Mouse (Mus musculus) macrophage (primary cell): ENCODE measurements around the gene Nphp1. TPM values are rescaled to one million over a fixed set of nuclear protein-coding genes. Genes with fewer than 3 reads are reported as not detected.

Experiments
- H3K27ac ChIP-seq: fragments of 350-480 bp; formaldehyde crosslinking; 2 replicates; pipeline ENCODE4 v1.9.0; 2021
- H3K36me3 ChIP-seq: fragments of 350-480 bp; formaldehyde crosslinking; 2 replicates; pipeline ENCODE4 v1.9.0; 2021; ENCODE audit errors: inconsistent target
- H3K4me3 ChIP-seq: fragments of 350-480 bp; formaldehyde crosslinking; 2 replicates; pipeline ENCODE4 v1.9.0; 2021; ENCODE audit errors: inconsistent target
- H3K79me2 ChIP-seq: fragments of 350-480 bp; formaldehyde crosslinking; 2 replicates; pipeline ENCODE4 v1.9.0; 2021; ENCODE audit errors: inconsistent target
- WGBS: methylation state at CpG from one replicate; pipeline ENCODE4 v1.1.7; 2026; ENCODE audit warnings: inconsistent platforms; ENCODE audit not compliant: missing documents; 5-methylcytosine and 5-hydroxymethylcytosine counted together
- polyA plus RNA-seq: library from polyadenylated mRNA; stranded (reverse); fragments of 250-400 nt; gene quantifications from 3 replicates; pipeline ENCODE4 v1.2.4, GENCODE M21; 2018; ENCODE audit warnings: inconsistent platforms

Nphp1 gene
- polyA plus RNA-seq, 1 experiment from 2014 or later = 6.6 TPM

GRCm38 (mm10) chr2:127760429-127761000 lies 28.2 kb downstream of the Nphp1 start:
- no peak overlapping the region for H3K27ac ChIP-seq
- WGBS = 82% methylated on average over 10 of the region's 10 CpGs
- no peak overlapping the region for H3K4me3 ChIP-seq
- no peaks in the 10 kb centered on the region for H3K36me3 ChIP-seq
- no peaks in the 10 kb centered on the region for H3K79me2 ChIP-seq

- Histone ChIP-seq H3K36me3 (no peaks in the 10 kb centered on the region), H3K4me3 (no peak overlapping the region), H3K79me2 (no peaks in the 10 kb centered on the region), H3K27ac (no peak overlapping the region)
- WGBS = 84% methylated on average over 6 of the region's 6 CpGs
Observed at GRCm38 (mm10) chr2:127760014-127760413, 28.7 kb downstream of the Nphp1 start.

- no peaks in the 10 kb centered on the region for H3K79me2 ChIP-seq
- no peak overlapping the region for H3K27ac ChIP-seq
- H3K4me3 ChIP-seq = no peak overlapping the region
- H3K36me3 ChIP-seq = no peaks in the 10 kb centered on the region
- WGBS = 90% methylated on average over 5 of the region's 5 CpGs
Observed at GRCm38 (mm10) chr2:127759157-127759880, 29.4 kb downstream of the Nphp1 start.

GRCm38 (mm10) chr2:127757171-127757570 lies 31.5 kb downstream of the Nphp1 start:
- no peak overlapping the region for H3K27ac ChIP-seq
- no peaks in the 10 kb centered on the region for H3K79me2 ChIP-seq
- 88% methylated on average over 8 of the region's 8 CpGs for WGBS

GRCm38 (mm10) chr2:127754113-127754512 lies 34.6 kb downstream of the Nphp1 start:
- H3K27ac ChIP-seq = no peak overlapping the region
- H3K4me3 ChIP-seq = no peak overlapping the region
- WGBS = 94% methylated on average over 4 of the region's 4 CpGs
- no peaks in the 10 kb centered on the region for H3K36me3 ChIP-seq
- no peaks in the 10 kb centered on the region for H3K79me2 ChIP-seq

More at GRCm38 (mm10) chr2:127757171-127757570, 31.5 kb downstream of the Nphp1 start:
- no peak overlapping the region for H3K4me3 ChIP-seq
- no peaks in the 10 kb centered on the region for H3K36me3 ChIP-seq

- no peaks in the 10 kb centered on the region for H3K36me3 ChIP-seq
- H3K27ac ChIP-seq = no peak overlapping the region
- H3K79me2 ChIP-seq = no peaks in the 10 kb centered on the region
- 87% methylated on average over 10 of the region's 11 CpGs for WGBS
- no peak overlapping the region for H3K4me3 ChIP-seq
Observed at GRCm38 (mm10) chr2:127751849-127752610, 36.7 kb downstream of the Nphp1 start.

GRCm38 (mm10) chr2:127749376-127749775 lies 39.3 kb downstream of the Nphp1 start:
- no peak overlapping the region for H3K27ac ChIP-seq
- H3K4me3 ChIP-seq = no peak overlapping the region
- no peaks in the 10 kb centered on the region for H3K79me2 ChIP-seq
- 38% methylated on average over 1 of the region's 1 CpGs for WGBS
- H3K36me3 ChIP-seq = no peaks in the 10 kb centered on the region

GRCm38 (mm10) chr2:127748316-127748715 lies 40.4 kb downstream of the Nphp1 start:
- WGBS = 80% methylated on average over 7 of the region's 7 CpGs
- Histone ChIP-seq H3K36me3 (no peaks in the 10 kb centered on the region), H3K79me2 (no peaks in the 10 kb centered on the region), H3K27ac (no peak overlapping the region), H3K4me3 (no peak overlapping the region)

- Histone ChIP-seq H3K27ac (no peak overlapping the region), H3K79me2 (no peaks in the 10 kb centered on the region), H3K36me3 (no peaks in the 10 kb centered on the region), H3K4me3 (no peak overlapping the region)
- 89% methylated on average over 3 of the region's 3 CpGs for WGBS
Observed at GRCm38 (mm10) chr2:127742637-127743036, 46.1 kb downstream of the Nphp1 start.

GRCm38 (mm10) chr2:127740756-127741519 lies 47.8 kb downstream of the Nphp1 start:
- no peaks in the 10 kb centered on the region for H3K36me3 ChIP-seq
- no peak overlapping the region for H3K4me3 ChIP-seq
- H3K27ac ChIP-seq = no peak overlapping the region
- no peaks in the 10 kb centered on the region for H3K79me2 ChIP-seq
- WGBS = 88% methylated on average over 9 of the region's 9 CpGs

- Histone ChIP-seq H3K4me3 (no peak overlapping the region), H3K27ac (no peak overlapping the region), H3K79me2 (no peaks in the 10 kb centered on the region), H3K36me3 (no peaks in the 10 kb centered on the region)
- WGBS = 86% methylated on average over 3 of the region's 3 CpGs
Observed at GRCm38 (mm10) chr2:127737885-127738284, 50.8 kb downstream of the Nphp1 start.

GRCm38 (mm10) chr2:127736631-127737209 lies 52.0 kb downstream of the Nphp1 start:
- Histone ChIP-seq H3K36me3 (no peaks in the 10 kb centered on the region), H3K27ac (no peak overlapping the region), H3K4me3 (no peak overlapping the region), H3K79me2 (no peaks in the 10 kb centered on the region)
- WGBS = 27% methylated on average over 6 of the region's 6 CpGs

GRCm38 (mm10) chr2:127735512-127736145 lies 53.1 kb downstream of the Nphp1 start:
- WGBS = 88% methylated on average over 9 of the region's 9 CpGs

GRCm38 (mm10) chr2:127734889-127735288 lies 53.8 kb downstream of the Nphp1 start:
- no peaks in the 10 kb centered on the region for H3K79me2 ChIP-seq
- no peak overlapping the region for H3K4me3 ChIP-seq
- no peak overlapping the region for H3K27ac ChIP-seq
- H3K36me3 ChIP-seq = no peaks in the 10 kb centered on the region
- 81% methylated on average over 5 of the region's 5 CpGs for WGBS

More at GRCm38 (mm10) chr2:127735512-127736145, 53.1 kb downstream of the Nphp1 start:
- Histone ChIP-seq H3K79me2 (no peaks in the 10 kb centered on the region), H3K27ac (no peak overlapping the region), H3K36me3 (no peaks in the 10 kb centered on the region), H3K4me3 (no peak overlapping the region)
